Mouse (Mus musculus) E14TG2a.4 (cell line): ENCODE measurements at regions not wholly inside any gene's neighbourhood (a gene's known extent, or its start where the extent isn't known, plus 50 kb on each side); places are given as distances from the start of the nearest gene placed in this dataset.

Source experiments
- H3K27me3 ChIP-seq: 2 replicates; pipeline ENCODE4 v1.6.1; 2014; ENCODE audit warnings: low read length, control low read depth; ENCODE audit not compliant: insufficient read depth
- H3K36me3 ChIP-seq: 2 replicates; pipeline ENCODE4 v1.6.1; 2014; ENCODE audit warnings: low read length, control low read depth; ENCODE audit not compliant: insufficient read depth
- H3K4me1 ChIP-seq: replicated peaks from 2 replicates; pipeline ENCODE4 v1.6.1; 2014; ENCODE audit warnings: low read depth, low read length, control low read depth
- H3K4me3 ChIP-seq: replicated peaks from 2 replicates; pipeline ENCODE4 v1.5.1; 2014; ENCODE audit warnings: mild to moderate bottlenecking, low read length
- H3K9me3 ChIP-seq: 2 replicates; pipeline ENCODE4 v1.6.1; 2014; ENCODE audit warnings: low read length, control low read depth
- CTCF ChIP-seq: conservative IDR thresholded peaks from 2 replicates; pipeline ENCODE4 v1.5.1; 2014; ENCODE audit warnings: low read length
- NANOG ChIP-seq: IDR thresholded peaks from 2 replicates; pipeline ENCODE4 v1.6.1; 2014; ENCODE audit warnings: borderline replicate concordance, low read length, mixed read lengths
- POU5F1 ChIP-seq: IDR thresholded peaks from 2 replicates; pipeline ENCODE4 v1.6.1; 2014; ENCODE audit warnings: low read length, borderline replicate concordance

DNA sequence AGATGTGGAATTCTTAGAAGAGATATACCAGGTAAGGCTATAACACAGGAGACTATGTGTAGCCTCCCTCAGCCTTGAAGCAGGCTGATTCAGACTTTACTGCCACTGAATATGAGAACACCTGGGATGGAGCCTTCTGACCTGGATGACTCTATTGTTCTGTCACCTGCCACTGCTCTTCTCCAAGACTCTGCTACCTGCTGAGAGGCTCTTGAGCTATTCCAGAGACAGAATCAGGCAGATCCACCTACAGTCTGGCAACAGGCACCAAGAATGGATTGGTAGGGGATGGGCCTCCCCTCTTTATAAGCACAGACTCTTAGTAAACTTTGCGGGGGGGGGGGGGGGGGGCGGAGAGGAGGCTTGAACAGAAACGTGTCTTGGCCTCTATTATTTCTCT, 970.5 kb upstream of the Pot1a start:
- Histone ChIP-seq H3K4me3 (no peak overlapping the region), H3K27me3 (no peaks in the 10 kb centered on the region), H3K4me1 (peaks cover 32% of the 10 kb centered on the region), H3K36me3 (no peaks in the 10 kb centered on the region), H3K9me3 (no peaks in the 10 kb centered on the region)
- TF ChIP-seq CTCF (no peak), NANOG (no peak), POU5F1 (no peak)

DNA sequence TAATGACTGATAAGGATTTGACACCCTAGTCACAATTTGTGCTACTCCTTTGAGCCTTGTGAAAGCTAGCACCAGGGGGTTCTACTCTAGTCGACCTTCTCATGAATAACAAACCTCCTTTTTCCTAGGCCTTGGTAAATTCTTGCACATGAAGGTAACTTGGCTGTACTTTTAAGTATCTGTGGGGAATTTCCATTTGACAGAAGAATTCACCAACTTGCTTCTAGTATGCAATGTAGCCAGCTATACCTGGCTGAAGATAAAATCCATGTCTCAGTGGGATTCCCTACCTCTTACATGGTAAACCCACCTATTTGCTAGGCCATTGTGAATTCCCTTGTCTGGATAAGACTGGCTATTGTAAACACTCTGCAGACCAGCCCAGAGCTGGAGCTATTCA, 967.6 kb upstream of the Pot1a start:
- H3K9me3 ChIP-seq, result no peaks in the 10 kb centered on the region
- no peaks in the 10 kb centered on the region for H3K27me3 ChIP-seq
- H3K4me3 ChIP-seq, result no peak overlapping the region
- TF ChIP-seq CTCF (no peak), NANOG (peak; percentile 36; the same call in 1 of the 2 replicates)
- peaks cover 32% of the 10 kb centered on the region for H3K4me1 ChIP-seq
- no peaks in the 10 kb centered on the region for H3K36me3 ChIP-seq

DNA sequence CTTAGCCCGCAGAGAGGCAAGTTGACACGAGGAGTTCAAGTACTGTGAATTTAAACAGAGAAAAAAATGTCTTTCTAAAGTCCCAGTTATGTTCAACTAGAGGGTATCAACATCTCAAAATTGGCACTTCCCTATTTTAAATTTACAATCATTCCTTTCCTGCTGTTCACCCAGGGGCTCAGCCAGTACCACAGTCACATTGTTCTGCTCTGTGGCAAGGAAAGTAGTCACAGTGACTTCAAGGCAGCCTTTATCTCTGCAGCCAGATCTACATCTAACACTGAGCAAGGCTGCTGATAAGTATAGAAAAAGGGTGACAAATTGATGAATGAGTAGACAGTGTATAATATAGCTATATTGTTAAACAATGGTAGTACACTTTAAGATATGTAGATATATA, 957.8 kb upstream of the Pot1a start:
- Histone ChIP-seq H3K9me3 (no peaks in the 10 kb centered on the region), H3K27me3 (no peaks in the 10 kb centered on the region), H3K36me3 (no peaks in the 10 kb centered on the region), H3K4me1 (no peaks in the 10 kb centered on the region), H3K4me3 (no peak overlapping the region)
- TF ChIP-seq POU5F1, result no peak
- no peak for TF ChIP-seq NANOG
- TF ChIP-seq CTCF, result no peak

DNA sequence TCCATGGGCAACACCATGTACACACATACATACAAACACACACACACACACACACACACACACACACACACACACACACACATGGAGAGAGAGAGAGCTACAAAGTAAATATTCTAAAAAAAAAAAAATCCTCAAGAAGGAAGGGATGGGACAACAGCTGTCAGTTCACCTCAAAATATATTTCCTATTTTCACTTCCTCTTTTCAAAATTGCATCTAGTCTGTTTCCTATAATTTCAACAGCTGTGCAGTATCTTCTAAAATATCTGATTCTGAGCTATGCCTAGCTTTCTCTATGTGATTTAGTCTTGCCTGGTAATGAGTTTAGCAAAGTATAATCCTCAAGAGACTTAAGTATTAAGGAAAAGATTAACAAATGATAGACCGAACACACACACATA, 955.7 kb upstream of the Pot1a start:
- Histone ChIP-seq H3K36me3 (no peaks in the 10 kb centered on the region), H3K9me3 (no peaks in the 10 kb centered on the region), H3K27me3 (no peaks in the 10 kb centered on the region), H3K4me3 (no peak overlapping the region), H3K4me1 (no peaks in the 10 kb centered on the region)
- TF ChIP-seq POU5F1 (no peak), NANOG (no peak), CTCF (no peak)

DNA sequence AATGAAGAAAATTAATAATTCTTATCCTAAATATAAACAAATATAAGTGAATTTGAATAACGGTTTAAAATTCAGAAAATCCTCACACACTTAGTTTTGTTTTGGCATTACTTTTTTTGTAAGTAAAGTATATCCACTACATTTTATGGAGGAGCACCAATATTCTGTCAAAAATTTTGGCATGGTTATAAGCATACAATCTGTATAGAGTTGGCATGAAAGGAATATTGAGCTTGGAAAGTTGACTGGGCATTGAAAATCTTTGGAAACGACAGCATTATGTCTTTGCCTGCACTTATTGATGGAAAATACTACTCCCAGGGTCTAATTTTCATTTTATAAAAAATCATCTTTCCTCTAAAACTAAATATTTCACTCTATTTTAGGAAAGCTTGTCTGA, 952.5 kb upstream of the Pot1a start:
- H3K4me3 ChIP-seq, result no peak overlapping the region
- no peaks in the 10 kb centered on the region for H3K27me3 ChIP-seq
- TF ChIP-seq CTCF, result no peak
- TF ChIP-seq NANOG, result no peak
- TF ChIP-seq POU5F1, result no peak
- H3K36me3 ChIP-seq, result no peaks in the 10 kb centered on the region
- no peaks in the 10 kb centered on the region for H3K4me1 ChIP-seq
- H3K9me3 ChIP-seq, result no peaks in the 10 kb centered on the region
